Mouse (Mus musculus) layer of hippocampus, postnatal 25 days (tissue): ENCODE data around the gene Olfr612. TPM values are rescaled to one million over a fixed set of nuclear protein-coding genes. Genes with fewer than 3 reads are reported as not detected.
"Not testable (repeated sequence)": the region's sequence is repeated elsewhere in the genome, so short reads cannot be mapped to it uniquely, and the experiment has no call there.

Source experiments
- DNase-seq, 2 experiments: peaks; one replicate each; pipeline ENCODE4 v3.0.0; 2022; ENCODE audit warnings: mixed read lengths in 2 of 2, low spot score in 1 of 2; ENCODE audit errors: extremely low spot score in 1 of 2
- microRNA-seq, 2 experiments: library from miRNA; unstranded; fragments of <30 nt; microRNA quantifications; one replicate each; pipeline ENCODE4 v1.2.0; 2021
- total RNA-seq, 2 experiments: library from RNA; stranded (reverse); gene quantifications; 2 replicates each; pipeline ENCODE4 v1.2.3; 2021

Gene Olfr612
- not detected for total RNA-seq

DNA sequence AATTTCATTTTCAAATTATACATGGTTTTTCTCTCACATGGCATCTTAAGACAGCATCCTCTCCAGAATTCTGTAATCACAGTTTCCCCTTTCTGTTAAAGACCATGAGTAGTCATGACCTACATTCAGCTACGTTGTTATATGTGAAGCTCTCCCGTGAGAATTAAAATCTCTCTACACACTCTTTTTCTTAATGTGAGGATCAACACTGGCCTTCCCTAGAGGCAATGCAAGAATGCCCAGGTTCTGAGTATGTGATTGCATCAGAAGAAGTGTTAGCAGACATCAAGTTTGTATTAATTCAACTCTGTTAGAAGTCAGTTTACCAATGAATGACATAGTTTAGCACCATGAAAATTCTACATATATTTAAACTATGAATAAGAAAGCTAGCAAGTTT, at the start of gene Olfr612:
Gene Olfr612 (minus strand): TSS at position 101 of the 400 bp plus-strand sequence.
- DNase-seq: not testable (repeated sequence)

DNA sequence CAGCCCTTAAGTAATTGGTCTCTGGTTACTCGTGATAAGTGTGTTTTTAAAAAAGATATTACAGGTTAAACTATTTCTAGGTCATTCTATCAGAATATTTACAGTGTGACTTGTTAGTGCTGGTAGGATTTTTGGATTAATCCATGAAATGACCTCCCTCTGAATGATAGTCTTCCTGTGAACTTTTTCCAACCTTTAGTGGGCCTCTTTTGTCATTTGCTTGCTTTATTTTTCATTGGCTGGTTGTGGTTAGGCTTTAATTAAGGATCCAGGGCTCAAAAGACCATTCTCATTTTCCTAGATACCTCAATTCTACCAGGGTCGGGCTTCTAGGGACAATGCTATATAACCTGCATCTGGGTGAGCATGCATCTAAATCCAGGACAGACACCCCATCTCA, 47.3 kb upstream of the Olfr612 start, which contains the start of gene Olfr618:
Gene Olfr618 (plus strand): TSS at position 301 of the 400 bp plus-strand sequence.
- no peak for DNase-seq

DNA sequence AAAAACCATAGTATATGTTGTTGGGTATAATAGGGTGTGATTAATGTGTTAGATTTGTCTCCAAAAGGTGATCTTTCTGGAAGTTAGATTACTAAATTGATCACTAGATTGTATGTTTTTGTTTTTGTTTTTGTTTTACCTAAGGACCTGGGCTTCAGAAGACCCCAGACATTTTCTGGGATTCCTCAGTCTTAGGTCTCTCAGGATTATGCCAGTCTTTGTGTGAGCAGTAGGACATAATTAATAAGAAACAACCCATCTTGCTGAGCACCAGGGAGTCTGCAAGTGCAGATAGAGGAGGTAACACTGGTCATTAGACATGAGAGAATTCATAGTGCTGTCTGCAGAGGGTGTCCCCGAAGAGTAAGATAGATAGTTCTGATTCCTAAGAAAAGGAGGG, 30.2 kb upstream of the Olfr612 start, which contains the start of gene Olfr617:
Gene Olfr617 (plus strand): TSS at position 301 of the 400 bp plus-strand sequence.
- no peak for DNase-seq

DNA sequence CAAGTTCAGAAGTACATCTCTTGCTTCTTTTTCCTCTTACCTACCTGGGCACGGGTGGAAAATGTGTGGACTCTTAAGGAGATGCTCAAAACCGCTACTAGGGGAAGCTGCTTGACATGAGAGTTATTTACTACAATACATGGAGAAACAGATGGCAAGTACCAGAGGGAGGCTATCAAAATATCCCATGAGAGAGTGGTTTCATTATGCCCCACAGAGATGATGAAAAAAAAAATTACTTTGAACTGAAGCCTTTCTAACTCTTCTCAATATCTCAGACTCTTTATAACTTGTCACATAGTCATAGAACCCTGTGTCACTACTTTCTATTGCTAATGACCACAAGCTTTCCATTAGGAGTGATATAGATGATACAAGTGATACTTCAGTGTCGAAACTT, 26.5 kb upstream of the Olfr612 start, which contains the start of gene Olfr616:
Gene Olfr616 (minus strand): TSS at position 101 of the 400 bp plus-strand sequence.
- no peak for DNase-seq

DNA sequence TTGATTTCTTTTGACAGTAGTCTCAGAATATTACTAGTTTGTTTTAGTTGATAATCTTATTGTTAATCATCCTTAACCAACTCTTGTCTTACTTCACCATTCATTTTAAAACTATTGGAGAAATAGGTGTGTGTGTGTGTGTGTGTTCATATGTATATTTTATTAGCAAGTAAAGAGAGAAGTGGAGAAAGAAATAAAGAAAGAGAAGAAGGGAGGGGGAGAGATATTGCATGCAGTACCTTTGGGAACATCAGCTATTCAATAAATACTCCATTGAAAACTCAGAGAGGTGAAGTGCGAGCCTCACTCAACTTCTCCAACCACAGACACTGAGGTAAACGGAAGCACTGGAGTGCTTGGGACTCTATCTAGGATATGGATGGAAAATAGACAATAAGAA, 13.3 kb upstream of the Olfr612 start, which contains the start of gene Olfr615:
Gene Olfr615 (plus strand): TSS at position 301 of the 400 bp plus-strand sequence.
- DNase-seq: no peak

DNA sequence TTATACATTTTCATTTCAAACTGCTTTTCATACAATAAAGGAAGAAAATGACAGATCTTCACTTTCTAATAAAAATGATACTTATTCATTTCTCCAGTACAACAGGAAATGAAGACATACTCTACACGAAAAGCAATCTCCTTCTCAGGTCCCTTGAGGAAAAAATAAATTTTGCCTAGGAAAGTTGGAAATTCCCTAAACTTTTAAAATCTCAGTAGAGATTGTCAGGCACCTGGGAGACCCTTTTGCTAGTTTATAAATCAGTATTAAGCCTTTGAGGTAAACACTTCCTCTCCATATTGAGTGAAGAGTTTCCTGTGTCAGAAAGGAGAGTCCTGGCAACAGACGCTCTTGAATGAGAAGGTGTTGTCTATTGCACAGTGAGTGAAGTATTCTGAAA, 5.3 kb upstream of the Olfr612 start, which contains the start of gene Olfr613:
Gene Olfr613 (plus strand): TSS at position 301 of the 400 bp plus-strand sequence.
- no peak for DNase-seq

DNA sequence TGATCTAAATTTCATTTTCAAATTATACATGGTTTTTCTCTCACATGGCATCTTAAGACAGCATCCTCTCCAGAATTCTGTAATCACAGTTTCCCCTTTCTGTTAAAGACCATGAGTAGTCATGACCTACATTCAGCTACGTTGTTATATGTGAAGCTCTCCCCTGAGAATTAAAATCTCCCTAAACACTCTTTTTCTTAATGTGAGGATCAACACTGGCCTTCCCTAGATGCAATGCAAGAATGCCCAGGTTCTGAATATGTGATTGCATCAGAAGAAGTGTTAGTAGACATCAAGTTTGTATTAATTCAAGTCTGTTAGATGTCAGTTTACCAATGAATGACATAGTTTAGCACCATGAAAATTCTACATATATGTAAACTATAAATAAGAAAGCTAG, 21.8 kb downstream of the Olfr612 start, which contains the start of gene Olfr611:
Gene Olfr611 (minus strand): TSS at position 101 of the 400 bp plus-strand sequence.
- DNase-seq: not testable (repeated sequence)

DNA sequence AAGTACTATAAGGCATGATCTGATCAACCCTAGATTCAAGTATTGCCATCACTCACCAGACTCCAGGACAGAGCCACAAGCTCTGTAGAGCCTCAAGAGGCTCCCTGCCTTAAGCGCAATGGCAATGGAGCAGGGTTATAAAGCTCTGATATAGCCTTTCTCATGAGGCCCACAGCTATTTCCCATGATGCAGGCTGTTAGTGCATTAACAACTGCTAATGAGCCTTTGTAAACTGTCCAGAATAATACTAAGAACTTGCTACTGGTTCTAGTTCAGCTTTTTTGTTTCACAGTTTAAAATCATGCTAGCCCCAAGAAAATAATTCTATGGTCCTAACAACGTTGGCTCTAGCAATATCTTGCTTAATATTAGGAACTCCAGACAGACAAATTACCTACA, 30.5 kb downstream of the Olfr612 start, which contains the start of gene Olfr610:
Gene Olfr610 (minus strand): TSS at position 101 of the 400 bp plus-strand sequence.
- DNase-seq: no peak

DNA sequence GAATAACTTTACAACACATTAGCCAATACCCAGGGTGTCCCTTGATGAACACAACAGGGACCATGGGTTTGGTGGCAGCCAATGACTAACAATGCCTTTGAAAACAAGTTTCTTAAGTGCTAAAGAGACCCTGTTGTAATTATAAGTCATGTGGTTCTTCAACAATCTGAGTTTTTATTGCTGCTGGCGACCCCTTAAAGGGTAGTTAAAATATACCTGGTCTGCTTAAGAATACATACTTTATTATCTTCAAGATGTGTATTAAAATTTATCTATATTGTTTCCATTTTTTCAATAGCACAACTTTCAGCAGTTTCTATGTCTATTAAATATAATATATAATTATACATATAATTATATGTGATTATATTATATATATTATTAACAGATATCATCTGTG, 44.6 kb downstream of the Olfr612 start, which contains the start of gene Olfr609:
Gene Olfr609 (minus strand): TSS at position 101 of the 400 bp plus-strand sequence.
- no peak for DNase-seq

Small RNA genes within 50 kb of the gene (microRNA-seq; reads per million reads assigned to microRNA genes)
- 0 reads per million in 2 experiments for gene Gm26506

Other genes with a start within 250 kb of the Olfr612 start
- gene Olfr596, start 237.1 kb downstream of the Olfr612 start, total RNA-seq: not detected
- not detected for gene Olfr597, start 226.4 kb downstream of the Olfr612 start, total RNA-seq
- not detected for gene Olfr598, start 219.1 kb downstream of the Olfr612 start, total RNA-seq
- gene Olfr599, start 206.8 kb downstream of the Olfr612 start, total RNA-seq: not detected
- not detected for gene Olfr600, start 193.0 kb downstream of the Olfr612 start, total RNA-seq
- gene Olfr601, start 180.1 kb downstream of the Olfr612 start, total RNA-seq: not detected
- not detected for gene Olfr603, start 156.5 kb downstream of the Olfr612 start, total RNA-seq
- gene Usp17lc, start 127.6 kb downstream of the Olfr612 start, total RNA-seq: not detected
- not detected for gene Olfr605, start 97.3 kb downstream of the Olfr612 start, total RNA-seq
- not detected for gene Olfr606, start 93.7 kb downstream of the Olfr612 start, total RNA-seq
- gene Olfr607, start 78.6 kb downstream of the Olfr612 start, total RNA-seq: not detected
- gene Olfr608, start 72.8 kb downstream of the Olfr612 start, total RNA-seq: not detected
- gene Olfr609, start 44.7 kb downstream of the Olfr612 start, total RNA-seq: not detected
- gene Olfr610, start 30.6 kb downstream of the Olfr612 start, total RNA-seq: not detected
- not detected for gene Olfr611, start 21.9 kb downstream of the Olfr612 start, total RNA-seq
- gene Olfr613, start 5.4 kb upstream of the Olfr612 start, total RNA-seq: not detected
- gene Olfr615, start 13.4 kb upstream of the Olfr612 start, total RNA-seq: not detected
- not detected for gene Olfr616, start 26.4 kb upstream of the Olfr612 start, total RNA-seq
- not detected for gene Olfr617, start 30.3 kb upstream of the Olfr612 start, total RNA-seq
- gene Olfr618, start 47.4 kb upstream of the Olfr612 start, total RNA-seq: not detected
- gene Olfr619, start 57.9 kb upstream of the Olfr612 start, total RNA-seq: not detected
- not detected for gene Olfr620, start 69.8 kb upstream of the Olfr612 start, total RNA-seq
- gene Olfr622, start 100.0 kb upstream of the Olfr612 start, total RNA-seq: not detected
- gene Olfr623, start 121.0 kb upstream of the Olfr612 start, total RNA-seq: not detected
- under 1 TPM in 1 of 2 experiments, not detected in 1; 0.05 TPM for gene Olfr624, start 128.5 kb upstream of the Olfr612 start, total RNA-seq
- not detected for gene Olfr625-ps1, start 140.0 kb upstream of the Olfr612 start, total RNA-seq
- gene Olfr243, start 172.0 kb upstream of the Olfr612 start, total RNA-seq: not detected
- gene Olfr628, start 187.7 kb upstream of the Olfr612 start, total RNA-seq: not detected
- not detected for gene Olfr629, start 202.2 kb upstream of the Olfr612 start, total RNA-seq
- gene Olfr630, start 214.6 kb upstream of the Olfr612 start, total RNA-seq: not detected
- gene Olfr69, start 228.9 kb upstream of the Olfr612 start, total RNA-seq: not detected
- not detected for gene Olfr68, start 237.0 kb upstream of the Olfr612 start, total RNA-seq
- gene Olfr67, start 249.1 kb upstream of the Olfr612 start, total RNA-seq: not detected